Mouse (Mus musculus) Patski (cell line): ENCODE results near the gene Olfr13. TPM values are rescaled to one million over a fixed set of nuclear protein-coding genes. Genes with fewer than 3 reads are reported as not detected.
"Not testable (repeated sequence)": the region's sequence is repeated elsewhere in the genome, so short reads cannot be mapped to it uniquely, and the experiment has no call there.

ENCODE experiments used
- ATAC-seq: fragments of 100-300 bp; one replicate; pipeline ENCODE4 v1.8.0; 2021
- CTCF ChIA-PET: fragments of 350-600 bp; sonication (Branson Sonifier 250); formaldehyde crosslinking; loops from one replicate; lab custom pipeline; 2022; ENCODE audit warnings: inconsistent platforms; lab: Charles Lee
- POLR2A ChIA-PET: fragments of 350-600 bp; sonication (Branson Sonifier 250); formaldehyde crosslinking; loops from one replicate; lab custom pipeline; 2022; ENCODE audit warnings: antibody characterized with exemption, inconsistent platforms; lab: Charles Lee
- DNase-seq: peaks from one replicate; pipeline ENCODE4 v3.0.0-alpha.2; 2011; ENCODE audit warnings: low read depth, low spot score
- H3K27me3 ChIP-seq: fragments of 371-371 bp; one replicate; pipeline ENCODE4 v1.5.1; 2021
- CTCF ChIP-seq: fragments of 100-300 bp; IDR thresholded peaks from one replicate; pipeline ENCODE4 v1.5.1; 2021
- in situ Hi-C: fragments of 300-500 bp; cut with MboI; formaldehyde crosslinking; loops from 3 replicates; pipeline ENCODE4 v1.11.1; 2018; ENCODE audit warnings: low pct_unique_long_range_greater_than_20kb, mixed read lengths
- polyA plus RNA-seq: library from polyadenylated mRNA; unstranded; gene quantifications from one replicate; pipeline ENCODE4 v1.2.3, GENCODE M21; 2021

Gene Olfr13
- polyA plus RNA-seq, 1 experiment from 2014 or later, result not detected

- no peak for TF ChIP-seq CTCF
Observed at GRCm38 (mm10) chr6:43205355-43205754, 33.4 kb downstream of the Olfr13 start.

GRCm38 (mm10) chr6:43212873-43213272 is 40.9 kb downstream of the Olfr13 start, which contains the start of gene Olfr434:
Gene Olfr434 (plus strand): TSS chr6:43213021.
- in situ Hi-C loops, POLR2A ChIA-PET, CTCF ChIA-PET, ATAC-seq, DNase-seq: not testable (repeated sequence)
- H3K27me3 ChIP-seq, result peaks cover 11% of the 10 kb centered on the region

More at GRCm38 (mm10) chr6:43205355-43205754, 33.4 kb downstream of the Olfr13 start:
- peaks cover 2% of the 10 kb centered on the region for H3K27me3 ChIP-seq
- ATAC-seq, result no peak
- ChIA-PET CTCF (interaction anchor here (1.5 kb wide), 1 partner anchor 49 kb away, joined by 3 read pairs; no protein-coding TSS in a partner anchor), POLR2A (interaction anchor here (0.8 kb wide), 1 partner anchor 919 kb away, joined by 3 read pairs; no protein-coding TSS in a partner anchor)
- DNase-seq, result no peak
- in situ Hi-C loops, result no loop called here

Other genes starting within 250 kb of the Olfr13 start
- gene Olfr444, start 223.1 kb upstream of the Olfr13 start, polyA plus RNA-seq, result not detected
- not detected for gene Olfr441, start 65.8 kb upstream of the Olfr13 start, polyA plus RNA-seq
- not detected for gene Olfr237-ps1, start 25.6 kb upstream of the Olfr13 start, polyA plus RNA-seq
- gene Olfr437, start 8.9 kb upstream of the Olfr13 start, polyA plus RNA-seq, result not detected
- gene Olfr435, start 25.0 kb downstream of the Olfr13 start, polyA plus RNA-seq, result not detected
- gene Olfr434, start 40.9 kb downstream of the Olfr13 start, polyA plus RNA-seq, result 0.05 TPM
- gene Olfr47, start 59.4 kb downstream of the Olfr13 start, polyA plus RNA-seq, result not detected
- gene Arhgef5, start 93.4 kb downstream of the Olfr13 start, polyA plus RNA-seq, result 79.4 TPM
- not detected for gene Nobox, start 137.4 kb downstream of the Olfr13 start, polyA plus RNA-seq